Mouse (Mus musculus): ENCODE data around the gene Nwd2.

Nwd2 gene

DNA sequence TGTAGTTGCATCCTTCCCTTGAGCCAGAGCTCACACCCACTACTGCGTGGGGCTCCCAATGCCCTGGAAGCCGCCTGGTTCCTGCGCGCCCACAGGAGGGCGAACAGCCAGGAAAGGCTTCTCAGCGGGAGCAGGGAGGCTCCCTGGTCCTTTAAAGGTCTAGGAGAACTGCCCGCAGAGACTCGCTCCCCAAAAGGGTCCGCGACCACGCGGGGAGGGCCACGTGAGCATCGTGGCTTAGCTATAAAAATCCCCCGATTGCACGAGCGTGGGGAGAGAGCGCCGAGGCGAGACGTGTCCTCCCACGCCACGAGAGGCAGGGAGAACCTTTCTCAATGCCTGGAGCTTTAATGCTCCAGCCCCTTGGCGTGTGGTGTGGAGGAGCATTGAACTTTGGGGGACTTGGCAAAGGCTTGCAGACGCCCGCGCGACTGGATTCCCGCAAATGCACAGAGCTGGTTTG is at the start of gene Nwd2:
TSS of gene Nwd2 (plus strand) at position 33 of the 463 bp plus-strand sequence.
- DNase-seq (ENCODE audit: low spot score): no peak

DNA sequence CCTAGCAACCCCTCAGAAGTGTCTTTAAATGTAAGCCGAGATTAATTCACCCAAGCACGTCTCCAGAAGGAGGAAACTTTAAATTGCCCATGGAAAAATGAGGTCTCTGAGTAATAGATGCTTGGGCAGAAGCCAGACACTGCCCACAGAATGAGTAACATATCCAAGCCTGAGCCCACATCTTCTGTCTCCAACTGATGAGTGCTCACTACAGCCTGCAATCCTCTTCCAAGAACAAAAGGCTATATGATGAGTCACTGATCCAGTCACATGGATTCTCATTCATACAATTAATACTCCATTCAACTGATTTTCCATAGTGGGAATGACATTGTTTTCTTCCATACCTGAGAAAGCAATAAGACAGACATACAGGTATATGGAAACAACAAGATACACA is 41.5 kb upstream of the Nwd2 start:
- DNase-seq (ENCODE audit: low spot score): no peak

DNA sequence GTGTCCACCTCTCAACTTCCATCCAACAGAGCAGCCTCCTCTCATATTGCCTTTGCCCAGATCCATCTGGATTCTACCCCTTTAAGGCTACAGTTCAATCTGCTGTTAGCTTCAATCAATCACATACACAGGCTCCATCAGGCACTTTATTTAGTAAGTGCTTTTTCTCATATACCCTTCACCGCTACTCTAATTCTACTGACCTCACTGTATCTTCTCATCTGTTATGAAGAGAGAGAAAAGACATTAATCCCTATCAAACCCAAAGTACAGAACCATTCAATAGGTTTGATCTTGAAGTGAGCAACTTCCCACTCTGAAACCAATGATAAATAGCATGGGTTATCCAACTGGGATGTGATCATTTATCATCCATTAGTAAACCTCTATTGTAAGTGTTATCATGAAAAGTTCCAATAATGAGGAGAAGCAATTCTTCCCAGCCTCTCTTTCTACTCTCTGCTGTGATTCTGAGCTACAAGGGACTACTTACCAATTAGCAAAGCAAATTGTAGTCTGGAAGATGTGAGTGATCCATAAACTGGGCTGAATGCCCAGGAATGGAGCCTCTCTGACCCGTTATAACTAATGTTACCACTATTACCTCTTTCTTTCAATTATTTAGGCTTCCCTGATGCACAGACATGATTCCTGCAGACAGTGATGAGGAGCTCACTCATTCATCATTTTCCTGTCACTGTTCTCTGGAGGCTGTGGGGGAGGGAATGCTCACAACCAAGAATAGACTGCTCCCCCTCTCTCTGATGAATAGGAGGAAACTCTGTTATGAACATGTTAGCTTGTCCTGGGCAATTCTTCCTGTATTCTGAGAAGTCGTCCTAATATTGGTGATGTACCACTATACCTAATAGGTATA is 31.9 kb upstream of the Nwd2 start:
- DNase-seq (ENCODE audit: low spot score): no peak

DNA sequence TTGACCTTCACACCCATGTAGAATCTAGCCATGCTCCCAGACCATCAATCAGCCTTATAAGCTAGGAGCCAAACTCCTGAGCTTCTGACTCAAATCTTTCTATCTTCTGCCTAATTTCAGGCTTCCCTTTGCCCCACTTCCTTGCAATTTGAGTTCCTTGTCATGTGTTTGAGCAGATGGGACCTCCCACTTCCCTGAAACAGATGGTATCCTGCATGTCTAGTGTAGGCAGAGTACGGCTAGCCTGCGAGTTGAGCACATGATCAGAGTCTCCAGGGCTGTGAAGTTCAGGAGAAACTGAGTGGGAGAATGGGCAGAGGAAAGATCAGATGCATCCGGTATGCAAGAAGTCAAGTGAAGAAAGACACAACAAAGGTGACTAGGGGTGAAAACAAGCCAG is 24.8 kb upstream of the Nwd2 start:
- DNase-seq (ENCODE audit: low spot score): no peak

DNA sequence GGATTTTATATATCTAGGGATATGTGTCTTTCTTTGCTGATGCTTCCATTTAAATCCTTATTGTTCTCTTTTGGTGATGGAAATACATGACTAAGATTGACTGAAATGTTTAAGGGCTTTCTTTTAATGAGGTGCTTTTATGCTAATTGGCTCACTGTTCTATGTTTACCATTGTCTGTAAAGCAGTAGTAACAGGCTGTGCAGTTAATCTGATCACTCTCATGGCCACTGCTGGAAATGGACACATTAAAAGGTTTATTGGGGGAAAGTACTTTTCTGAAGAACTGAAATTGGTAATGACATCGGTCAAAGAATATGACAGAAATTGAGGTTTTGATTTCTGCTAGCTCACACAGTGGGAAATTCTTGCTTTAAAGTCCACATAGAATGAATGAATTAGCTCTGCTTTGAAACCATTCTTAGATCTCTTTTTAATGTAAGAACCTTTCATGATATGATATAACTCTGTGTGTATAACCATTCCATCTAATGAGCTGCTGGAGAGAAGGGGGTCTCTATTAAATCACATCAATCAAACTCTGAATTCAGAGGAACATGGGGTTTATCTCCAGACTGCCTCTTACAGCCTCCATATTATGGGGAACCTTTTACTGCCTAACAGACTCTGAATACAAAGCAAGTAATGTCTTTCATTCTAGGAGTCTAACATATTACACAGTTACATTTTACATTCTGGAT is 20.9 kb upstream of the Nwd2 start:
- no peak for DNase-seq (ENCODE audit: low spot score)

DNA sequence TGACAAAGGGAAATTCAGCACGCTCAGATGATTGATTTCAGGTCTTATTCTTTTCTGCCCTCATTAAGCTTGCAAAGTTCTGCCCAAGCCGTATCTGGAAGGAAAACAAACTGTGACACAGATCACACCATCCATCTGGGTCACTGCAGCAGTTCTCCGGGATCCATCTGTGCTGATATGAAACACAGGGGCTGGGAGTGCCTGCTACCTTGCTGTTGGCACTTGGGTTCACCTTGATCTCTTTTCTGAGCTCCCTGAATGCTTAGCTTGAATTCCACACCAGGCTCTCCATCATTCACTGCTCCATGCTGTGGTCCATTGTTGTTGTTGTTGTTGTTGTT is 20.4 kb upstream of the Nwd2 start:
- no peak for DNase-seq (ENCODE audit: low spot score)

DNA sequence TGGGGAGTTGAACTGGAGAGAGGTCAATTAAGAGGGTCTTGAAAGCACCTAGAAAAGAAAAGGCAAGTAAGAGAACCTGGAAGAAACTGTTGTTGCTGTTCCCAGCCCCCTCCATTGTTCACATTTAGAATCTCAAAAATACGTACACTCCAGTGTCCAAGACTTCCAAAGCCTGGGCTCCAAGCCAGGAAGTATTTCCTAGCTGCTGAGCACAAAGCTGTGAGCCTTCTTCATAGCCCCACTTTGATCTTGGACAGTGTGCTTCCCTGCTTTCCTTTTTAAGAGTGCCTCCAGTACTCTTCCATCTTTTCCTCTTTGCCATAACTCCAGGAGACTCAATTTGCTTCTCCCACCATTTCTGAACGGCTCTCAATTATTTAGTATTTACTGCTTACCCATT is 14.3 kb upstream of the Nwd2 start:
- DNase-seq (ENCODE audit: low spot score): no peak

DNA sequence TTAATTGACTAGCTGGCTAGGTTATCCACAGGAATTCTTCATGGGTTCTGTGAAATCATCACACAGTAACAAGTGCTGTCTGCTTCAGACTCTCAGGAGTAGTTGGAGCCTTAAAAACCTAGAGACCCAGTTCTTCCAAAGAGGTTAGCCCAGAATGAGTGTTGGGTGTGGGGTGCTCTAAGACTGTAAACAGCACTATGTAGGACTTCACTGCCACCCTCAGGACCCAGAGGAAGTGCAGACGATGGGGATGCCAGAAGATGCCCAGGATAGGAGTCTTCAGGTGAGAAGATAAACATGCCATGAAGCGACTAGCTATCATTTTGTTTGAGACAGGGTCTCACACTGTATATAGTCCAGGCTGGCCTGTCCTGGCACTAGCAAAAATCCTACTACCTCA is 715 bp upstream of the Nwd2 start:
- DNase-seq (ENCODE audit: low spot score): no peak

DNA sequence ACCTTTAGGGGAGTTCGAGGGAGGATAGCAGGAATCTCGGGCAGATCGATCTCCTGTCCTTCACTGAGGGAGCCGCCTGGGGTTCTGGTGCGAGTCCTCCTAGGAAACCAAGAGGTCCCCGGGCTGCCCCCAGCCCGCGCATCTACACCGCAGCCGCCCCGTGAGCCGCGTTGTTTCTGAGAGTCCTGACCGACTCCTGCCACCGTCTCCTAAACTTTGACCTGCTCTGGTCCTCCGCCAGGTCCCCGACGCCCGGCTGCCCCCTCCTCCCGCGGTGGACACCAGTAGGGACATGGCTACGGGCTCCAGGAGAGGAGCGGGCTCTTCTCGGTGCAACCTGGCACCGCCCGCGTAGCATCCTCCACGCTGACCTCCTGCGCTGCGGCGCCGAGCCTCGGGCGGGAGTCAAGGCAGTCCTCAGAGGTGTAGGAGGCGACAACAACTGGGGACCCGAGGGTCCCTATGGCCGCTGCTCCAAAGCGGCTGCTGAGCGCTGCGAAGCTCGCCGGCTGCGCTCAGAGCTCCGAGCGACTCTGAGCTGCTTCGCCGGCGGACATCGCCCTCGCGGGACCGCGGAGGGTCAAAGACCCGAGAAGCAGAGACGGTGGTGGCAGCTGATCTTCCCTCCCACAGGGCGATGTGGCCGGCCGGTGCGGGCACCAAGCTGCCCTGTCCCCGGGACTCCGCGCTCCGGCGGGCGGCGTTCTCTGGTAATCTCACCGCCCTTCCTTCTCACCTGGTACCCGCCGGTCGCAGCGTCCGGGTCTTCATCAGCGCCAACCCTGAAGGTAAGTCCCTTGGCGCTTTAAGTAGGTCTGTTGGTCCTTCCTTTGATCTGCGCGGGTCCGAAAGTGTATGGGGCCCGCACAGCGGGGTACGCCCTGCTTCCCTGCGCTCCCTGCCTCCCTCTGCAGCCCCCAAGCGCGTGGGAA is 897 bp downstream of the Nwd2 start:
- DNase-seq (ENCODE audit: low spot score): no peak

DNA sequence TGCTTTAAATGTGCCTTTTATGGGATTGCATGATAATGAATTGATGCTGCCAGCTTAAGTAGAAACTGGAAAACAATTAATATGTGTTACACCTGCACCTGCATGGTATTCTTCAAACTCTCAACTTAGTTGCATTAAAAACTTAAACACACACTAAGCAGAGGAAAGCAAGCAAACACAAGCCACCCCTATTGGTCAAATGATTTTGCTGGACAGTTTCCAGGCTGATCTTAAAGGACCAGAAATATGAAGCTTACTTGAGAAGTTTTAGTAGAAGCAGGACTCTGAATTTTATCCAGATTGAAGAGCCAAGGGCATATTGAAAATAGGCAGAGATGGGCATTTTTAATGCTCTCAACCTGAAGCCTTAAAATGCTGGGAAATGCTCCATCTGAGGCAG is 2.9 kb downstream of the Nwd2 start:
- DNase-seq (ENCODE audit: low spot score): no peak

DNA sequence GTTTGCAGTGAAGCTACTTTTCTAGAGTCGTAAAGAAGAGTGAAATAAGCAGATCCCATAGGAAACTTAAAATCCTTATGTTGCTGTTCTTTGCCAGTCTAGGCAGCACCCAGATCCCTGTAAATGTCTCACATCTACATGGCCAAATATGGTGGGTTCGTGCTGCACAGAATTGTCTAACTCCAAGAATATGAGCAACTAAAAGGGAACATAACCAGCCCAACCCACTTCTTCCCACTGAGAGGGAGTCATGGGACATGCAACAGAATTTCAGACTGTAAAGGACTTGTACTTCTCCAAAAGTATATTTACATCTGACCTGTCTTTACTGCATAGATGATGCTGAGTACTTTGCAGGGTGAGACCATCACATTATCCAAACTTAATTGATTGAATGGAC is 3.8 kb downstream of the Nwd2 start:
- DNase-seq (ENCODE audit: low spot score): no peak

DNA sequence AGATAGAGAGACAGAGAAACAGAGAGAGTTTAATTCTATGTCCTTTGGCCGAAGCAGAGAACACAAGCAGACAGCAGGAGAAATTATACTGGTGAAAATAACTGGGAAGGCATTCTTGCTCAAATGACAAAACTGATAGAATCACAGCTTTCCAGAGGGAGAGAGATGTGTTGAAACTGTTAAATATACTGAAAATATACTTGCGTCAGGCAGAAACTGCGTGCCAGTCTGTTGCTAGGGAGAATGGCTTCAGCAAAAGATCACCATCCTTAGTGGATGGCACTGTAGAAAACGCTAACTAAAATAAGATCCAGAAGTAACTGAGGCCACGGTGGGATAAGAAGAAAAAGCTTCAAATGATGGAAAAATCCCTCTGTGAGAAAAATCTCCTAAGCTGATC is 18.0 kb downstream of the Nwd2 start:
- DNase-seq (ENCODE audit: low spot score): no peak

DNA sequence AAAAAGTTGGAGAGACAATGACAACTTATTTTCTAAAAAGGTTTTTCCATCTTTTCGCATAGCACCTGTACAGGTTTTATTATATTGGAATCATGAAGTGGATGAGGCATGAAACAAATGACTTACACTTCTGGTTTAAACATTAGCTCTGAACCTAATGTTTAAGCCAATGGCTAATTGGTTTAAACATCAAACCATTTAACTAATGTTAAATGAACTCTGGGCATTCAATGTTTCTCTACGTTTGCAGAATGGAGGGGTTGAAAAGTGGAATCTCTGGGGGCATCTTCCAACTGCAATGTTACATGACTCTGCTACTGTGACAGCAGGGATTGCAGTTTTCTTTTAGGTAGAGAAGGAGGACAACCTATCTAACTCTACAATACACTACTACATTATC is 27.0 kb downstream of the Nwd2 start:
- DNase-seq (ENCODE audit: low spot score): no peak

DNA sequence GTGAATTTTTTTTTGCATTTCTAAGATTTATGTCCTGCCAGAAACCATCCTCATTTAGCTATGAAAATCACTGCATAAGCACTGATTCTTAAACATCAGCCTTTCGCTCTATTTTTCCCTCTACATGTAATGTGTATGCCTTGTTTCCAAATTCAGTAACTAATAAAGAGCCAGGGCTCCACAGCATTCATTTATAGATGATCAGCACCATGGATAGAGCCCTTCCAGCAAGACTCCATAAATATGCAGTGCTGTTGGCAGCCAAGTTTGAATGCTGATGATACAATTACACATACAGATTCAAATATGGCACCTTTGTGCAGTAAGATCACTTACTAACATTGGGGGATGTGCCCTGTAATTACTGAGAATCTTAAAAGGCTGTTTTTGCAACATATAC is 40.2 kb downstream of the Nwd2 start:
- DNase-seq (ENCODE audit: low spot score): no peak

DNA sequence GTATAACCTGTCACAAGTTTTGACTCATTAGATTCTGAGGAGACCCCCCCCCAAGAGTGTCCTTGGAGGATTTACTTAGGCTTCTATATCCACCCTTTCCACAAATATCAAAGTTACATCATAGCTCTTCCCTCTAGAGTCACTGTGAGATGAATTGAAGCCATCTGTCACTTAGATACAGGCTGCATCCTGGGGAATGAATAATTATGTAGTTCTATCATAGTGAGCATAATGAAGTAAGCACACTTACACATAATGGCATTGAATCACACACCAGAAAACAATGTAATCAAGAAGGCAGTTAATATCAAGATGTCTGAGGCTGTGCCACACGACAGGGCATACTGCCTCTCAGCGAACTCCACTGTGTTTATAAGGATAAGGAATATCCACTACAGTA is 47.9 kb downstream of the Nwd2 start:
- no peak for DNase-seq (ENCODE audit: low spot score)

DNA sequence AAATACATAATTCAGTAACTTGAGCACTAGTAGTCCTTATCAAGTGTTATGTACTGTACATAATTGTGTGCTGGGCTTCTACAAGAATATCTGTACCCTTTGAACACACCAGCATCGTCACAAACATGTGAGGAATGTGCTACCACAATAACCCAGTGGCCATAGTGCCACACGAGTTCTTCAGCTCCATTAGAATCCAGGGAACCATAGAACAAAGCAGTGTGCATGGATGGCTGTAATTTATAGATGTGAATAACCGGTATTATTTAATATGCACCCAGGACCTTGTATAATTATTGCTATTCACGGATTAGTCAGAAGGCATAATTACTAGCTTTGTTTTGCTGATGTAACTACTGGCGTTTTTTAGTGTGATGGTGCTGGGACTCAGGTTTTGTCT is 48.3 kb downstream of the Nwd2 start:
- no peak for DNase-seq (ENCODE audit: low spot score)

DNA sequence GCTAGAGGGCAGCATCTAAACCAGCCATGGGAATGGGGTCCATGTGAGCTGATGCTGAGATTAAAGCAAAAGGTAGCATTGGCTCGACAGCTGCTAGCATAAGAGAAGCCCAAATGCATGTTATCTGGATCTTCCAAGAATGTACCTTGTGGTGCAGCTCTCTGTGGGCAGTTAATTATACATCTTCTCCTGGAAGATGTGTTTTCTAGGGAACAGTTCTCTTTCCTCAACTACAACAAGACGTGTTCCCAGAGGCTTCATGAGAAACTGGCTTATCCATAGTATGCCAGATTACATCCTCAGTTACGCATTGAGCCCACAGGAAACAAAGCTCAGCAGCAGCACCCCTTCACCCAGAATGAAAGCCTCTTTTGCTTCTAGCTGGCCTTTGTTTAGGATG is 80.1 kb downstream of the Nwd2 start:
- no peak for DNase-seq (ENCODE audit: low spot score)

DNA sequence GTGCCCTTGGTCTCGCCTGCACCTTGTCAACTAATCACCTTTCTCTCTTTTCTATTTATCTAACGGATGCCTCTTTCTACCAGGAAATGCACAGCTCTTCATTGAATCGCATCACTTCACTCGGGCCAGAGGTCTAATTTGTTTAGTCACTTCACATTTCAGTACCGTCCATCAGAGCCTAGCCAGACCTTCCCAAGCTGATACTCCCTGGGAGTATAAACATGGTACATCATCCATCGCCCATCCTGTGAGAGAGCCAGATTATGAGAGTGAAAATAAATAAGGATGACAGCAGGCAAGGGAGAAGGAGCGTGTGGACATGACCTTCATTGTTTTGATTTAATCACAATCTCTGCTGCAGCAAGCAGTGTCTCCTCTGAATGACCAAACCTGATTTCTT is 86.6 kb downstream of the Nwd2 start:
- no peak for DNase-seq (ENCODE audit: low spot score)

DNA sequence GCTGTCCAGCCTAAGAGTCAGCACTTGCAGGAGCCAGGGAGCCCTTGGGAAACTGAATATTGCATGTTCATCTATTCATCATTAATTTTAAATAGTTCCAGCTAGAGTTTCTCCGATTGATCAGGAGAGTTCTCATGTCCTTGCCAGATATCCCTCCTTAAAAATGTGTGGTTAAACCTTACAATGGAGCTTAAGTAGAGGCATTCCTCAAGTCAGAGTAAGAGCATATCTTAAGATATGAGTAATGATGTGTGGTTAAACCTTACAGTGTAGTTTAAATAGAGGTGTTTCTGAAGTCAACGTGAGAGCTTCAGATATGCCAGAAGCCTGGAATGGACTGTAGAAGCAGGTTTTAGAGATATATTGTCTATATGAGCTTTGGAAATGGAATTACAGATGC is 94.5 kb downstream of the Nwd2 start:
- DNase-seq (ENCODE audit: low spot score): no peak

DNA sequence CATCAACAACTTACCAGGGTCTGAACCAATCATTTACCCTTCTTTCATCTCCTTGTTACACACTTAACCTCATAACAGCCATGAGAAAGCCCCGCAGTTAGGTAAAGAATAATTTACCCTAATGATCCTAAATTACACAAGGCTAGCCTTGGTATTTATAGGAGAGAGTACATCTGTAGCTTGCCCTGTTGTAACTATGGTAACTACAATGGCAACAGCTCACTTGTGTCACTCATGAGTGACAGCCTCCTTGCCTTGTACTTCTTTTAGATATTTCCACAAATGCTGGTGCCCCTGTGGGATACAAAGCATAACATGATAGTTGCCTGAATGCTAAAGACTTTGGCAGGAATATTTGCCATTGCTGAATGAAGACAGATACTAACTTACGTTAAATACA is 99.4 kb downstream of the Nwd2 start:
- no peak for DNase-seq (ENCODE audit: low spot score)

DNA sequence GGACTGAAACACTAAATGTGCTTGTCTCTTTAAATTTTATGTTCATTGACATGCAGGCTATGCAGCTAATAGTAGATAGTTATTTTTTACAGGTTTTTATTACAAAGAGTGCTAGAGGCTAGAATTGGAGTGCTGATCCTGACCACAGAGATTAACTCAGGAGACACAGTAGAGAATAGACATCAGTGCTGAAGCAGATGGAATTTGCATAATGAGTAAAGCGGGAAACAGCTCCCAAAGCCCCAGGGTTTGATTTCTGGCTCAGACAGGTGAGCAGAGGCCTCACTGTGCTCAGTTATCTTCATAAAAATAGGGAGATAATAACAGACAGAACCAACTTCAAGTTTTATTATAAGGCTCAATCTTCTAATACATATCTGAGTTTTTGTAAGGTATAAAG is 99.9 kb downstream of the Nwd2 start:
- no peak for DNase-seq (ENCODE audit: low spot score)

DNA sequence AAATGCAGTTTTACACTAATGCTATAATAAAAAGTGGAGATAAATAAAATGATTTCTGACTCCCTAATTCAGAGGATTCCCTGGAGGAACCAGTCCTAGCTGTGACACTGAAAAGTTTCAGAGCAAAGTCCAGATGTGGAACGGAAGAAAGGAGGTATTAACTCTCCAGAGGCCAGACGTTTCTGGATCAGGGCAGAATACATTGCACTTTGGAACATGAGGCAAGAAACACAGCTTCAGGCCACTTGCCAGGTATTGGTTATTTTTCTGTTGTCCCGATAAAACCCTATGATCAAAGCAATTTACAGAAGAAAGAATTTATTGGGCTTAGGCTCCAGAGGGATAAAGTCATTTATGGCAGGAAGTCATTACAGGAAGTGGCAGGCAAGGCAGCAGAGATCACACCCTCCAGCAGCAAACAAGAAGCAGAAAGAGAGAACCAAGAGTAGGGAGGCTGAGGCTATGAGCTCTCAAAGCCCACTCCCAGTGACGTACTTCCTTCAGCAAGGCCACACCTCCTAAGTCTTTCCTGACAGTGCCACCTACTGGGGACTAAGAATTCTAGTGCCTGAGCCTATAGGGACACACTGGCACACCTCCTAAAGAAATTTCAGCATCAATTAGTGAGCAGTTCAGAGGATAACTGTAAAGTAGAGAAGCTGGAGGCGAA is 106.3 kb downstream of the Nwd2 start:
- DNase-seq (ENCODE audit: low spot score): no peak
